Mouse (Mus musculus) limb, embryonic 14.5 days (tissue): ENCODE measurements at regions not wholly inside any gene's neighbourhood (a gene's known extent, or its start where the extent isn't known, plus 50 kb on each side); places are given as distances from the start of the nearest gene placed in this dataset.

Experiments used
- ATAC-seq: fragments of 200-750 bp; cut with Nextera tagmentation; 2 replicates; pipeline ENCODE4 v1.8.0; 2017; ENCODE audit warnings: low read depth, moderate number of reproducible peaks, moderate TSS enrichment; ENCODE audit not compliant: low FRiP score
- DNase-seq: peaks from one replicate; pipeline ENCODE4 v3.0.0-alpha.2; 2015; ENCODE audit warnings: low spot score
- H3K27ac ChIP-seq: fragments of 300-500 bp; sonication (generic); replicated peaks from 2 replicates; pipeline ENCODE4 v1.5.1; 2014; ENCODE audit warnings: low read depth, mild to moderate bottlenecking, low read length, moderate library complexity, mixed read lengths
- H3K27me3 ChIP-seq: fragments of 300-500 bp; sonication (generic); 2 replicates; pipeline ENCODE4 v1.6.1; 2014; ENCODE audit warnings: low read length, mixed read lengths; ENCODE audit not compliant: control insufficient read depth, insufficient read depth
- H3K36me3 ChIP-seq: fragments of 300-500 bp; sonication (generic); 2 replicates; pipeline ENCODE4 v1.6.1; 2014; ENCODE audit warnings: mild to moderate bottlenecking, low read length, moderate library complexity, mixed read lengths; ENCODE audit not compliant: control insufficient read depth, insufficient read depth
- H3K4me1 ChIP-seq: fragments of 300-500 bp; sonication (generic); 2 replicates; pipeline ENCODE4 v1.6.1; 2014; ENCODE audit warnings: antibody characterized with exemption, low read length, mixed read lengths; ENCODE audit not compliant: control insufficient read depth, insufficient read depth
- H3K4me2 ChIP-seq: fragments of 300-500 bp; sonication (generic); replicated peaks from 2 replicates; pipeline ENCODE4 v1.6.1; 2014; ENCODE audit warnings: low read depth, mild to moderate bottlenecking, low read length, moderate library complexity; ENCODE audit not compliant: severe bottlenecking
- H3K4me3 ChIP-seq: fragments of 300-500 bp; sonication (generic); replicated peaks from 2 replicates; pipeline ENCODE4 v1.5.1; 2014; ENCODE audit warnings: low read length
- H3K9ac ChIP-seq: fragments of 300-500 bp; sonication (generic); 2 replicates; pipeline ENCODE4 v1.6.1; 2014; ENCODE audit warnings: mild to moderate bottlenecking, low read depth, low read length, moderate library complexity; ENCODE audit not compliant: severe bottlenecking
- H3K9me3 ChIP-seq: fragments of 300-500 bp; sonication (generic); 2 replicates; pipeline ENCODE4 v1.6.1; 2016; ENCODE audit warnings: low read length; ENCODE audit not compliant: control insufficient read depth
- POLR2A ChIP-seq: fragments of 200-500 bp; IDR thresholded peaks from 2 replicates; pipeline ENCODE4 v1.8.0; 2012; ENCODE audit warnings: inconsistent platforms, mild to moderate bottlenecking, moderate library complexity, borderline replicate concordance; ENCODE audit not compliant: insufficient read depth, insufficient read length; ENCODE audit errors: extremely low read depth
- WGBS: fragments of 180-500 bp; shearing (Covaris S2); extraction: QIAGEN DNeasy Blood & Tissue Kit; methylation state at CpG from one replicate; pipeline ENCODE4 v1.1.7; 2014; 5-methylcytosine and 5-hydroxymethylcytosine counted together

GRCm38 (mm10) chr3:61592342-61592741 lies 226.6 kb upstream of the B430305J03Rik start:
- DNase-seq: no peak
- WGBS: 73% methylated on average over 2 of the region's 2 CpGs
- Histone ChIP-seq H3K27me3 (no peaks in the 10 kb centered on the region), H3K9me3 (no peaks in the 10 kb centered on the region), H3K4me2 (no peak overlapping the region), H3K36me3 (no peaks in the 10 kb centered on the region), H3K4me1 (no peaks in the 10 kb centered on the region), H3K9ac (no peak overlapping the region), H3K27ac (no peak overlapping the region), H3K4me3 (no peak overlapping the region)
- no peak for TF ChIP-seq POLR2A
- no peak for ATAC-seq

DNA sequence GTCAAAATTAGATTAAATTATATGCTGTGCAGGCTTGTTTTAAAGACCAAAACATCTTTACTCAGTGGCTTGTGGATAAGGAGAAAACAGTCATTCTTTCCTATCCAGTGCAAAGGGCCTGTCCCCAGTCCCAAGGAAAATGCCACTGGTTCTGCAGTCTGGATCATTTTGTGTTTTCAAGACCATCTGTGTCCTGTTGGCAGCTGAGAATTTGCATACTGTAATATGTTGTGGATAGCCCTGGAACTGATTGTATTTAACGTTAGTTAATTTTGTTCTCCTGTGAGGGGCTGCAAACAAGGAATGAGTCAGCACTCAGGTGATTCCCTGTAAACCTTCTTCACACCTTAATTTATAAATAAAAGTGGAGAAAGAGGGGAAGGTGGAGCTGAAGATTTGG lies 217.9 kb upstream of the B430305J03Rik start:
- H3K9me3 ChIP-seq: no peaks in the 10 kb centered on the region
- 70% methylated on average over 1 of the region's 1 CpGs for WGBS
- no peaks in the 10 kb centered on the region for H3K36me3 ChIP-seq
- no peak overlapping the region for H3K27ac ChIP-seq
- ATAC-seq: no peak
- no peak overlapping the region for H3K4me2 ChIP-seq
- no peak overlapping the region for H3K4me3 ChIP-seq
- H3K9ac ChIP-seq: no peak overlapping the region
- no peak for DNase-seq
- no peaks in the 10 kb centered on the region for H3K27me3 ChIP-seq
- no peaks in the 10 kb centered on the region for H3K4me1 ChIP-seq
- TF ChIP-seq POLR2A: no peak

DNA sequence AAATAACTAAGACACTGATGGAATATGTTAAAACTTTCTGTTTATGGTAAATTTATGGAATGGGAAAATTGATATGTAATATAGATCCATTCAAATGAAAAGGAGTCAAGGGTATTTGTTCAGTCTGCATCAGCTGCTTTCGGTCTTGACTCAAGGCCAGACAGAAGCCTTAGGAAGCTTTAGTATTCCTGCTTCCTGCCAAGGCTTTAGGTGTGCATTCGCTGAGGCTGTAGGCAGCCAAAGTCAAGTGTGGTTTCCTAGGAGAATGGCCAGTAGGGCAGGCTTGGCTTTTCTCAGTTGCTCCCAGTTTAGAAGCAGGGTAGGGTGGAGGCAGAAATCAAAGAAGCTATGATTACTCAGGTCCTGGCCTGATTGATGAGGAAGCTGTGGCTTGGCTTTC lies 217.2 kb upstream of the B430305J03Rik start:
- H3K4me2 ChIP-seq: no peak overlapping the region
- no peaks in the 10 kb centered on the region for H3K27me3 ChIP-seq
- DNase-seq (no peak), ATAC-seq (no peak)
- H3K9me3 ChIP-seq: no peaks in the 10 kb centered on the region
- no peak overlapping the region for H3K27ac ChIP-seq
- H3K4me3 ChIP-seq: no peak overlapping the region
- WGBS: 80% methylated on average over 2 of the region's 2 CpGs
- H3K9ac ChIP-seq: no peak overlapping the region
- no peak for TF ChIP-seq POLR2A
- no peaks in the 10 kb centered on the region for H3K36me3 ChIP-seq
- H3K4me1 ChIP-seq: no peaks in the 10 kb centered on the region

DNA sequence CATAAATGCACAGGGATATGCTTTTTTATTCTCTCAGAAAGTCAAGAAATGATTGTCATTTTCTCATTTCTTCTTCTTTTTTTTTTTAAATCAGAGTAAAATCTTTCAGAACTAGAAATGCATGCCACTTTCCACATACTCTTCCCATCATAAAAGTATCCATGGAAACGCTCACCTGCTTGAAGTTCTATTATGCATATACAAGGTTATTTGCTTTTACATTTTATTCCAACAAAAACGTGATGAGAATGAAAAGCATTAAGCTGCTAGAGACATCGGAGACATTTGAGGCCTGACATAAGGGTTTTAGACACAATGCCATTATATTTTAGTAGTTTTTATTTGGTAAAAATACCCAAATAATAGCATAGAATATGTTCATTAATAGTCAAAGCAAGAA lies 214.5 kb upstream of the B430305J03Rik start:
- DNase-seq (no peak), ATAC-seq (no peak)
- no peak overlapping the region for H3K9ac ChIP-seq
- no peak overlapping the region for H3K4me3 ChIP-seq
- whole genome bisulfite sequencing: 76% methylated on average over 3 of the region's 3 CpGs
- H3K4me2 ChIP-seq: no peak overlapping the region
- no peak for TF ChIP-seq POLR2A
- H3K27me3 ChIP-seq: no peaks in the 10 kb centered on the region
- H3K36me3 ChIP-seq: no peaks in the 10 kb centered on the region
- no peaks in the 10 kb centered on the region for H3K4me1 ChIP-seq
- no peaks in the 10 kb centered on the region for H3K9me3 ChIP-seq
- no peak overlapping the region for H3K27ac ChIP-seq

- H3K9me3 ChIP-seq: no peaks in the 10 kb centered on the region
- no peak overlapping the region for H3K9ac ChIP-seq
- no peak overlapping the region for H3K4me2 ChIP-seq
- DNase-seq: no peak
- no peak overlapping the region for H3K27ac ChIP-seq
- TF ChIP-seq POLR2A: no peak
- 43% methylated on average over 1 of the region's 1 CpGs for WGBS
- H3K4me1 ChIP-seq: no peaks in the 10 kb centered on the region
- no peaks in the 10 kb centered on the region for H3K36me3 ChIP-seq
- ATAC-seq: no peak
- no peaks in the 10 kb centered on the region for H3K27me3 ChIP-seq
- no peak overlapping the region for H3K4me3 ChIP-seq
Observed at GRCm38 (mm10) chr3:61537113-61537512, 171.4 kb upstream of the B430305J03Rik start.

GRCm38 (mm10) chr3:61535751-61536150 lies 170.0 kb upstream of the B430305J03Rik start:
- H3K4me2 ChIP-seq: no peak overlapping the region
- ATAC-seq (no peak), DNase-seq (no peak)
- H3K4me1 ChIP-seq: no peaks in the 10 kb centered on the region
- H3K27me3 ChIP-seq: no peaks in the 10 kb centered on the region
- no peaks in the 10 kb centered on the region for H3K9me3 ChIP-seq
- no peak overlapping the region for H3K4me3 ChIP-seq
- no peaks in the 10 kb centered on the region for H3K36me3 ChIP-seq
- H3K9ac ChIP-seq: no peak overlapping the region
- H3K27ac ChIP-seq: no peak overlapping the region
- WGBS: 69% methylated on average over 2 of the region's 2 CpGs
- no peak for TF ChIP-seq POLR2A
